Mouse (Mus musculus) small intestine, adult 2 months (tissue): ENCODE data around the gene Acacb.

Experiments used
- CTCF ChIP-seq: fragments of 200-500 bp; IDR thresholded peaks from 2 replicates; pipeline ENCODE4 v1.5.1; 2012; ENCODE audit warnings: low read depth, mild to moderate bottlenecking, control low read depth, inconsistent platforms, low read length, moderate library complexity, mixed read lengths; ENCODE audit not compliant: insufficient replicate concordance, insufficient read length; ENCODE audit errors: extremely low read depth
- POLR2A ChIP-seq: fragments of 200-500 bp; IDR thresholded peaks from 2 replicates; pipeline ENCODE4 v1.6.1; 2012; ENCODE audit warnings: low read depth, mild to moderate bottlenecking, control low read depth, inconsistent platforms, low read length, moderate library complexity

- no peak for TF ChIP-seq CTCF
- no peak for TF ChIP-seq POLR2A
These were observed 26.6 kb downstream of the Acacb start for GRCm38 (mm10) chr5:114172936-114173335.
